Mouse (Mus musculus) mouse trophoblast stem cell (cell line): ENCODE data around the gene Catsper2.

ENCODE experiments used
- in situ Hi-C, 2 experiments: fragments of 300-500 bp; cut with MseI, MboI; formaldehyde crosslinking; loops; 2 replicates in 1 of 2; 3 replicates in 1 of 2; pipeline ENCODE4 v1.15.1; 2025

Catsper2 gene

DNA sequence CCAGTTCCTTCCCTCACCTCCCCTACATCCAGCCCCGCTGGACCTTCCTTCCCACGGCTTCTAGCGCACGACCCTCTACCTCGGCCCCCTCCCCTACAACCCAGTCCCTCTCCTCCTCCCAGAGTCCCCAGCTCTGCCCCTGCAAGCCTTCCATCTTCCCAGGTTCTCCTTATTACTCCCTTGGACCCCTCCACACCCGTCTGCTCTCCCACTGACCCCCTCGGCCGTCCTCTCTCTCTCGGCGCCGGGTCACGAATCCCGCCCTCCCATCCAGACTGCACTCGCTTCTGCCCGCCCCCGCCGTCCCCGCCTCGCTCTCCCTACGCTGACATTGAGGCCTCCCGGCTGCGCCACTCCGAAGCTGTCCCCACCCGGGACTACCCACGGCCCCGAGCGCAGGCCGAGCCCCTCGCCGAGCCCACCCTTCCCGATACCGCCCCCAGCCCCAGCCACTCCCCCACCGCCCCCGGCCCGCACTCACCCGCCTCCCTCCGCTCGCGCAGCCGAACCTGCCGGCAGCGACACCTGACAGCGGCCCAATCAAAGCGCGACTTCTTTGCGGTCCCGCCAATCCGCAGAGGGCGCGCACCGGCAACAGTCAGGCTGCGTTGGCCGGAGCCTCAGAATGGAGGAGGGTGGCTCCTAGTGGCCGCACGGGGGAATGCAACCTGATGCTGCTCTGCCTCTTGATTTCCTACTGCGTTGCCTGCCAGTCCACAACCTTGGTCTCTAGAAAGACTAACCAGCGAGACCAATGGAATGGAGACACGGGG lies 58.6 kb downstream of the Catsper2 start, which contains the start of gene Ppip5k1:
Ppip5k1 (minus strand) TSS at position 577 of the 773 bp plus-strand sequence.
- in situ Hi-C loops: no loop called here

DNA sequence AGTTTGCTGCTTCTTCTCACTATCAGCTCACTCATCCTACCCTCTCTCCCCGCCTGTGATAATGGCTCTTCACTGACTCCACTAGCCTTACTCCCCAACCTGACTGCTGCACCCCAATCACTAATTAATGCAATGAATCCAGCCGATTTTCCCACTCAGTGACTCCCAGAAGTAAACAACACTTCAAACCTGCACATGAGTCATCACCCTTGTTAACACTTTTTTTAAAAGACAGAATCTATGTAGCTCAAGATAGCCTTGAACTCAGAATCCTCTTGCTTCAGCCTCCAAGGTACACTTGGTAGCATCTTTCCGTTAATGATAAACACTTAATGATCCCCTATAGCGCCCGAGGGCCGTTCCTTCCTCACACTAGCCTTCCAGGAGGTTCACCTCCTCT lies 59.2 kb downstream of the Catsper2 start:
- in situ Hi-C loops: no loop called here

DNA sequence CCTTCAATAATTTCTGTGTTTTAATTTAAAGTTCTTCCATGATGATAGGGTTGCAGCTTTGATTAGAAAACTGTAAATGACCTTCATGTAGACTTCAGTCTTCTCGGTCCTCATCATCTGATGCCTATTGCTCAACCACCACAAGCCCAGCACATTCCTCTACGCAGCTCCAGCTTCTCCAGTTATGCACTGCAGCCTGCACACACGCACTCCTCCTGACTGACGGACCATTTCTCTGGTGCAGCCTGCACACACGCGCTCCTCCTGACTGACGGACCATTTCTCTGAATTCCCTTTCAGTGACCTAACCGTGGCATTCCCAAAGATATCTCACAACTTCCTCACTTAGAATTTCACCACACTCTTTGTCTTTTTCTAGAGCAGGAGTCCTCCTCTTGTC lies 60.4 kb downstream of the Catsper2 start:
- in situ Hi-C loops: no loop called here
